Mouse (Mus musculus) lung, postnatal 0 days (tissue): ENCODE results near the gene Gm10181.

Experiments
- CTCF ChIP-seq: IDR thresholded peaks from 2 replicates; pipeline ENCODE4 v1.5.1; 2016; ENCODE audit warnings: antibody characterized with exemption, mild to moderate bottlenecking
- EP300 ChIP-seq: IDR thresholded peaks from 2 replicates; pipeline ENCODE4 v1.6.1; 2016; ENCODE audit warnings: antibody characterized with exemption, mild to moderate bottlenecking, control low read depth

GRCm38 (mm10) chr9:25124048-25124447 is 34.8 kb downstream of the Gm10181 start:
- no peak for TF ChIP-seq CTCF
- no peak for TF ChIP-seq EP300
